Mouse (Mus musculus): ENCODE measurements around the gene Tlr12.
"Not testable (repeated sequence)": the region's sequence is repeated elsewhere in the genome, so short reads cannot be mapped to it uniquely, and the experiment has no call there.

Gene Tlr12

GRCm38 (mm10) chr4:128618246-128618911 lies at the start of gene Tlr12:
Gene Tlr12, minus strand, starts transcription at chr4:128618619.
- peak; percentile 28 for DNase-seq (ENCODE audit: low spot score)

GRCm38 (mm10) chr4:128667195-128667594 lies 48.8 kb upstream of the Tlr12 start:
- not testable (repeated sequence) for DNase-seq (ENCODE audit: low spot score)

- DNase-seq (ENCODE audit: low spot score): not testable (repeated sequence)
These were observed 47.9 kb upstream of the Tlr12 start for GRCm38 (mm10) chr4:128666362-128666761.

GRCm38 (mm10) chr4:128664002-128664401 lies 45.6 kb upstream of the Tlr12 start:
- no peak for DNase-seq (ENCODE audit: low spot score)

- no peak for DNase-seq (ENCODE audit: low spot score)
These were observed 42.6 kb upstream of the Tlr12 start for GRCm38 (mm10) chr4:128661063-128661462.

GRCm38 (mm10) chr4:128660196-128660595 lies 41.8 kb upstream of the Tlr12 start:
- no peak for DNase-seq (ENCODE audit: low spot score)

GRCm38 (mm10) chr4:128655446-128655845 lies 37.0 kb upstream of the Tlr12 start:
- peak; percentile 10 for DNase-seq (ENCODE audit: low spot score)

GRCm38 (mm10) chr4:128654505-128655381 lies 36.3 kb upstream of the Tlr12 start, which contains the start of gene Phc2:
Gene Phc2, plus strand, starts transcription at chr4:128654702.
- peak; percentile 95 for DNase-seq (ENCODE audit: low spot score)

GRCm38 (mm10) chr4:128652584-128653298 lies 34.3 kb upstream of the Tlr12 start:
- peak; percentile 92 for DNase-seq (ENCODE audit: low spot score)

GRCm38 (mm10) chr4:128651530-128651929 lies 33.1 kb upstream of the Tlr12 start:
- DNase-seq (ENCODE audit: low spot score): no peak

- DNase-seq (ENCODE audit: low spot score): no peak
These were observed 30.3 kb upstream of the Tlr12 start for GRCm38 (mm10) chr4:128648567-128649255.

GRCm38 (mm10) chr4:128646762-128647161 lies 28.3 kb upstream of the Tlr12 start:
- no peak for DNase-seq (ENCODE audit: low spot score)

- no peak for DNase-seq (ENCODE audit: low spot score)
These were observed 27.5 kb upstream of the Tlr12 start for GRCm38 (mm10) chr4:128645896-128646295.

GRCm38 (mm10) chr4:128641766-128642717 lies 23.6 kb upstream of the Tlr12 start:
- peak; percentile 40 for DNase-seq (ENCODE audit: low spot score)

- no peak for DNase-seq (ENCODE audit: low spot score)
These were observed 20.0 kb upstream of the Tlr12 start for GRCm38 (mm10) chr4:128638265-128638923.

GRCm38 (mm10) chr4:128637250-128637649 lies 18.8 kb upstream of the Tlr12 start:
- no peak for DNase-seq (ENCODE audit: low spot score)

- DNase-seq (ENCODE audit: low spot score): no peak
These were observed 17.6 kb upstream of the Tlr12 start for GRCm38 (mm10) chr4:128635894-128636585.

- no peak for DNase-seq (ENCODE audit: low spot score)
These were observed 17.0 kb upstream of the Tlr12 start for GRCm38 (mm10) chr4:128635451-128635850.

GRCm38 (mm10) chr4:128621109-128621508 lies 2.7 kb upstream of the Tlr12 start:
- no peak for DNase-seq (ENCODE audit: low spot score)

Data from MN1 (cell line).